Mouse (Mus musculus): ENCODE measurements around the gene Syn3. TPM values are rescaled to one million over a fixed set of nuclear protein-coding genes. Genes with fewer than 3 reads are reported as not detected.
A peak's percentile ranks its signal among the peaks of the same experiment; 100 is the strongest.

Gene Syn3
- polyA plus RNA-seq, 1 experiment from 2014 or later: 4.4 TPM

GRCm38 (mm10) chr10:86057286-86057685 lies 441.4 kb downstream of the Syn3 start:
- Histone ChIP-seq H3K27me3 (ENCODE audit: control insufficient read depth, insufficient read depth, low read length) (no peaks in the 10 kb centered on the region), H3K36me3 (ENCODE audit: control insufficient read depth, insufficient read depth, low read length) (no peaks in the 10 kb centered on the region), H3K27ac (ENCODE audit: low read depth, low read length) (no peak overlapping the region), H3K4me1 (ENCODE audit: control insufficient read depth, insufficient read depth, low read length) (no peaks in the 10 kb centered on the region), H3K9ac (ENCODE audit: low read length) (no peak overlapping the region), H3K4me3 (ENCODE audit: low read depth, low read length) (no peak overlapping the region), H3K9me3 (ENCODE audit: control insufficient read depth, low read length) (no peaks in the 10 kb centered on the region; the same call in 1 of the 2 replicates), H3K4me2 (no peak overlapping the region)
- no peak for DNase-seq (ENCODE audit: low spot score, missing footprints)
- 88% methylated on average over 11 of the region's 11 CpGs for WGBS
- ATAC-seq (ENCODE audit: low FRiP score): no peak

GRCm38 (mm10) chr10:86056297-86056903 lies 442.3 kb downstream of the Syn3 start:
- DNase-seq (ENCODE audit: low spot score, missing footprints) (no peak), ATAC-seq (ENCODE audit: low FRiP score) (no peak)
- Histone ChIP-seq H3K9me3 (ENCODE audit: control insufficient read depth, low read length) (no peaks in the 10 kb centered on the region; the same call in 1 of the 2 replicates), H3K27me3 (ENCODE audit: control insufficient read depth, insufficient read depth, low read length) (no peaks in the 10 kb centered on the region), H3K9ac (ENCODE audit: low read length) (no peak overlapping the region), H3K4me1 (ENCODE audit: control insufficient read depth, insufficient read depth, low read length) (no peaks in the 10 kb centered on the region), H3K4me3 (ENCODE audit: low read depth, low read length) (no peak overlapping the region), H3K27ac (ENCODE audit: low read depth, low read length) (no peak overlapping the region), H3K36me3 (ENCODE audit: control insufficient read depth, insufficient read depth, low read length) (no peaks in the 10 kb centered on the region), H3K4me2 (no peak overlapping the region)
- 82% methylated on average over 8 of the region's 8 CpGs for WGBS

- Histone ChIP-seq H3K9ac (ENCODE audit: low read length) (no peak overlapping the region), H3K9me3 (ENCODE audit: control insufficient read depth, low read length) (no peaks in the 10 kb centered on the region; the same call in 1 of the 2 replicates), H3K4me1 (ENCODE audit: control insufficient read depth, insufficient read depth, low read length) (no peaks in the 10 kb centered on the region), H3K36me3 (ENCODE audit: control insufficient read depth, insufficient read depth, low read length) (no peaks in the 10 kb centered on the region), H3K4me3 (ENCODE audit: low read depth, low read length) (no peak overlapping the region), H3K27me3 (ENCODE audit: control insufficient read depth, insufficient read depth, low read length) (no peaks in the 10 kb centered on the region), H3K4me2 (no peak overlapping the region), H3K27ac (ENCODE audit: low read depth, low read length) (no peak overlapping the region)
- 87% methylated on average over 10 of the region's 10 CpGs for WGBS
- no peak for ATAC-seq (ENCODE audit: low FRiP score)
- DNase-seq (ENCODE audit: low spot score, missing footprints): no peak
Observed at GRCm38 (mm10) chr10:86052818-86053522, 445.7 kb downstream of the Syn3 start.

GRCm38 (mm10) chr10:86050522-86050921 lies 448.2 kb downstream of the Syn3 start:
- Histone ChIP-seq H3K27ac (ENCODE audit: low read depth, low read length) (no peak overlapping the region), H3K9me3 (ENCODE audit: control insufficient read depth, low read length) (no peaks in the 10 kb centered on the region), H3K36me3 (ENCODE audit: control insufficient read depth, insufficient read depth, low read length) (no peaks in the 10 kb centered on the region), H3K27me3 (ENCODE audit: control insufficient read depth, insufficient read depth, low read length) (no peaks in the 10 kb centered on the region), H3K4me2 (no peak overlapping the region), H3K4me1 (ENCODE audit: control insufficient read depth, insufficient read depth, low read length) (no peaks in the 10 kb centered on the region), H3K4me3 (ENCODE audit: low read depth, low read length) (no peak overlapping the region), H3K9ac (ENCODE audit: low read length) (no peak overlapping the region)
- no peak for ATAC-seq (ENCODE audit: low FRiP score)
- WGBS: 94% methylated on average over 2 of the region's 2 CpGs
- DNase-seq (ENCODE audit: low spot score, missing footprints): no peak

- no peak for DNase-seq (ENCODE audit: low spot score, missing footprints)
- 87% methylated on average over 9 of the region's 9 CpGs for WGBS
- no peak for ATAC-seq (ENCODE audit: low FRiP score)
Observed at GRCm38 (mm10) chr10:86047786-86048185, 450.9 kb downstream of the Syn3 start.

GRCm38 (mm10) chr10:86046371-86046770 lies 452.3 kb downstream of the Syn3 start:
- Histone ChIP-seq H3K36me3 (ENCODE audit: control insufficient read depth, insufficient read depth, low read length) (no peaks in the 10 kb centered on the region), H3K9ac (ENCODE audit: low read length) (no peak overlapping the region), H3K9me3 (ENCODE audit: control insufficient read depth, low read length) (no peaks in the 10 kb centered on the region), H3K4me3 (ENCODE audit: low read depth, low read length) (no peak overlapping the region), H3K27me3 (ENCODE audit: control insufficient read depth, insufficient read depth, low read length) (no peaks in the 10 kb centered on the region), H3K4me1 (ENCODE audit: control insufficient read depth, insufficient read depth, low read length) (no peaks in the 10 kb centered on the region), H3K27ac (ENCODE audit: low read depth, low read length) (no peak overlapping the region), H3K4me2 (no peak overlapping the region)
- ATAC-seq (ENCODE audit: low FRiP score) (no peak), DNase-seq (ENCODE audit: low spot score, missing footprints) (no peak)
- WGBS: 100% methylated on average over 1 of the region's 1 CpGs

More at GRCm38 (mm10) chr10:86047786-86048185, 450.9 kb downstream of the Syn3 start:
- Histone ChIP-seq H3K9ac (ENCODE audit: low read length) (no peak overlapping the region), H3K27me3 (ENCODE audit: control insufficient read depth, insufficient read depth, low read length) (no peaks in the 10 kb centered on the region), H3K9me3 (ENCODE audit: control insufficient read depth, low read length) (no peaks in the 10 kb centered on the region), H3K4me3 (ENCODE audit: low read depth, low read length) (no peak overlapping the region), H3K36me3 (ENCODE audit: control insufficient read depth, insufficient read depth, low read length) (no peaks in the 10 kb centered on the region), H3K27ac (ENCODE audit: low read depth, low read length) (no peak overlapping the region), H3K4me2 (no peak overlapping the region), H3K4me1 (ENCODE audit: control insufficient read depth, insufficient read depth, low read length) (no peaks in the 10 kb centered on the region)

GRCm38 (mm10) chr10:86044066-86044465 lies 454.6 kb downstream of the Syn3 start:
- Histone ChIP-seq H3K4me1 (ENCODE audit: control insufficient read depth, insufficient read depth, low read length) (no peaks in the 10 kb centered on the region), H3K9me3 (ENCODE audit: control insufficient read depth, low read length) (no peaks in the 10 kb centered on the region), H3K4me3 (ENCODE audit: low read depth, low read length) (no peak overlapping the region), H3K4me2 (no peak overlapping the region), H3K27ac (ENCODE audit: low read depth, low read length) (no peak overlapping the region), H3K9ac (ENCODE audit: low read length) (no peak overlapping the region), H3K36me3 (ENCODE audit: control insufficient read depth, insufficient read depth, low read length) (no peaks in the 10 kb centered on the region), H3K27me3 (ENCODE audit: control insufficient read depth, insufficient read depth, low read length) (no peaks in the 10 kb centered on the region)
- DNase-seq (ENCODE audit: low spot score, missing footprints): no peak
- ATAC-seq (ENCODE audit: low FRiP score): no peak
- 83% methylated on average over 8 of the region's 8 CpGs for WGBS

- H3K36me3 ChIP-seq (ENCODE audit: control insufficient read depth, insufficient read depth, low read length): no peaks in the 10 kb centered on the region
- no peaks in the 10 kb centered on the region for H3K27me3 ChIP-seq (ENCODE audit: control insufficient read depth, insufficient read depth, low read length)
- H3K9me3 ChIP-seq (ENCODE audit: control insufficient read depth, low read length): no peaks in the 10 kb centered on the region
- 85% methylated on average over 4 of the region's 4 CpGs for WGBS
- no peaks in the 10 kb centered on the region for H3K4me1 ChIP-seq (ENCODE audit: control insufficient read depth, insufficient read depth, low read length)
- no peak overlapping the region for H3K4me2 ChIP-seq
- no peak overlapping the region for H3K9ac ChIP-seq (ENCODE audit: low read length)
- DNase-seq (ENCODE audit: low spot score, missing footprints) (no peak), ATAC-seq (ENCODE audit: low FRiP score) (no peak)
- H3K4me3 ChIP-seq (ENCODE audit: low read depth, low read length): no peak overlapping the region
- no peak overlapping the region for H3K27ac ChIP-seq (ENCODE audit: low read depth, low read length)
Observed at GRCm38 (mm10) chr10:86043651-86044050, 455.0 kb downstream of the Syn3 start.

GRCm38 (mm10) chr10:86034007-86034728 lies 464.5 kb downstream of the Syn3 start:
- ATAC-seq (ENCODE audit: low FRiP score) (no peak), DNase-seq (ENCODE audit: low spot score, missing footprints) (peak; percentile 62)
- WGBS: 96% methylated on average over 2 of the region's 2 CpGs
- Histone ChIP-seq H3K9ac (ENCODE audit: low read length) (no peak overlapping the region), H3K27me3 (ENCODE audit: control insufficient read depth, insufficient read depth, low read length) (no peaks in the 10 kb centered on the region), H3K36me3 (ENCODE audit: control insufficient read depth, insufficient read depth, low read length) (no peaks in the 10 kb centered on the region), H3K4me3 (ENCODE audit: low read depth, low read length) (no peak overlapping the region), H3K9me3 (ENCODE audit: control insufficient read depth, low read length) (no peaks in the 10 kb centered on the region), H3K4me2 (no peak overlapping the region), H3K27ac (ENCODE audit: low read depth, low read length) (no peak overlapping the region), H3K4me1 (ENCODE audit: control insufficient read depth, insufficient read depth, low read length) (no peaks in the 10 kb centered on the region)

Data from midbrain, embryonic 11.5 days (tissue).